Mouse (Mus musculus): ENCODE results near the gene Trip10. TPM values are rescaled to one million over a fixed set of nuclear protein-coding genes. Genes with fewer than 3 reads are reported as not detected.
A peak's percentile ranks its signal among the peaks of the same experiment; 100 is the strongest.

Gene Trip10
- polyA plus RNA-seq (2012; rRNA removed) (4.4 and 6.6 TPM in 2 replicates), polyA plus RNA-seq (2014; fragmentation: Nextera tagmentation; extraction: Ambion mirVana) (5.5 and 6.0 TPM in 2 replicates)

DNA sequence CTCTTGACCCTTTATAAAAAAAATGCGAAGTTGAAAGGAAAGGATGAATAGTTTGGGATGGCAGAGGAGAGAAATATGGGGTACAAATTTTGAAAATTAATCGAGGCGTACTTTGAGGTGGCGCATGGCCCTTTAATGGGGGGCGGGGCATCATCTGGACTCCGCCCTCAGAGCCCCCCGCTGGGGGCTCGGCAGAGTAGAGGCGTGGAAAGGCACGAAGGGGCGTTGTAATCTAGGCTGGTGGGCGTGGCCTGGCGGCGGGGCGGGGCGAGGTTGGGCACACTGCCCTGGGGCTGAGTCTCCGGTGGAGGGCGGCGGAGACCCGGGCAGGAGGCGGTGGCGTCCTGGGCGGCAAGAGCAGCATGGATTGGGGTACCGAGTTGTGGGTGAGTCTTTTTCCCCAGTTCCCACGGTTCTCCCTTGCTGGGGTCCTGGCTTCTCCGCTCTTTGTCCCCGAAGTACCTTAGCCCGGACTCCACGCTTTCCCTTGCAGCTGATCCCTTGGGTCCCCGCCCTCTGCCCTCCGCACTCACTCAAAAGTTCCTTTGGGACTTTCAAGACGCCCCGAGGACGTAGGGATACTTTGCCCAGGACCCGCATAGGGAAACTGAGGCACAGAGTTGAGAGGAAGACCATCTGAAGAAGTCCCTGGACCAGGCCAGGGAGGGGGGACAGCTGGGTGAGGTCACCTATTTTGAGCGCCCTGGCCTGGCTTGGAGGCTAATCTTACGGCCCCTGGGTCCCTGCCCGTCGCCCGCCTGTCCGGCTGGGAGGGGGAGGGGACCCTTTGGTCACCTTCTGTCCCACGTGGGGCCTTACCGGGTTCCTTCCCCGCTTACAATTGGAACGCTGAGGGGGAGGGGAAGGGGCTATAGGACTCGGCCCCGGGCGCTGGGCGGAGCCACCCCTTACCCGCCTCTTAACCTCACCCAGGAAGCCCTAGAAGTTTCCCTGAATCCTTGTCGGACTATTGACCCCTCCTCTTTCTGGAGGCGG is at the start of gene Trip10:
Trip10 (plus strand) TSS at position 270 of the 996 bp plus-strand sequence.
- H3K4me1 ChIP-seq (replicated peaks; ENCODE audit: control insufficient read depth in 2 of 2, insufficient read depth in 2 of 2, low read length in 1 of 2): peaks cover 7 to 14% of the 10 kb centered on the region in 2 experiments
- TF ChIP-seq CTCF (IDR thresholded peaks at IDR 0.05; ENCODE audit: low read depth) (peak; percentile 42), EP300 (IDR thresholded peaks at IDR 0.05; ENCODE audit: low read depth) (no peak)
- H3K9ac ChIP-seq (replicated peaks): peak within 1 kb of the TSS; percentile 70
- peak; percentile 43 for ATAC-seq (ENCODE audit: insufficient read depth)
- under 1% methylated on average over 52 of the region's 52 CpGs for WGBS (ENCODE audit: insufficient replicate concordance)
- H3K27me3 ChIP-seq (ENCODE audit: control insufficient read depth, insufficient read depth, low read length): peaks cover 2% of the 10 kb centered on the region; the same call in 1 of the 2 replicates
- no peaks in the 10 kb centered on the region for H3K36me3 ChIP-seq (replicated peaks; ENCODE audit: control insufficient read depth, insufficient read depth, low read depth)
- peak within 1 kb of the TSS; percentile 70 for H3K27ac ChIP-seq
- peak within 1 kb of the TSS; percentile 82 to 90 for H3K4me3 ChIP-seq (ENCODE audit: insufficient read depth in 1 of 2, low read depth in 2 of 2, low read length in 2 of 2)
- H3K4me2 ChIP-seq (ENCODE audit: low read depth): peak within 1 kb of the TSS; percentile 81
- DNase-seq (ENCODE audit: low read depth in 3 of 3, low spot score in 3 of 3): peak; percentile 73 to 78 (median 75)
- H3K9me3 ChIP-seq (ENCODE audit: control insufficient read depth, low read length): no peaks in the 10 kb centered on the region

DNA sequence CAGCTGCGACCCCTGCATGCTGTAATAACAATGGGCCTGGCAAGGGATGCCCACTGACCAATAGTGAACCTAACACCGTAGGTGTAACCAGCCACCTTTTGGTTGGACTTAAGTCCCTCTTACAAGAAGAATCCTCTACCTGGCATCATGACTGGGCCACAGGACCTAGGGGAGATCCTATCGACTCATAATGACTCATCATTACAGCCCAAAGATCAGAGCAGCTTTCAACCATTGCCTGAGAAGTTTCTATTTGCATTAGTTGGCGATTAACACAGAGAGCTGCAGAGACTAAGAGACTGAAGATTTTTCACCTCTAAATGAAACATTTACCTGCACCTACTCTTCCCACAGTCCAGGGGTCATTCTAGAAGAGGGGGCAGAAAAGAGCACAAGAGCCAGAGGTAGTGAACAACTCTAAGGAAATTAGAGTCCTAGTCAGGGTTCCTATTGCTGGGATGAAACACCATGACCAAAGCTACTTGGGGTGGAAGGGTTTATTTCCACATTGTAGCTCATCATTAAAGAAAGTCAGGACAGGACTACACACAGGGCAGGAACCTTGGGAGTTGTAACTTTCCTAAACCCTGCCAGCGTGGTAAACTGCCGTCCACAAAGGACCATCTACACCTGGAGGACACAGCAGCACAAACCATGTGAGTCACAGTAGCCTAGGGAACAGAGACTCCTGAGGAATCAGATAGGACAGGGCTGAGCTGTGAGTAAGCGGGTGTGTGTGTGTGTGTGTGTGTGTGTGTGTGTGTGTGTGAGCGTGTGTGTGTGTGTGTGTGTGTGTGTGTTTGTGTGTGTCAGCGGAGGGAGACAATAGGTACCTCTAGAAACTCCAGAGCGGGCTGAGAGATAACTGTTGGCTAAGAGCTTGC is 47.2 kb upstream of the Trip10 start:
- 50% methylated on average over 10 of the region's 10 CpGs for WGBS (ENCODE audit: insufficient replicate concordance)
- no peak overlapping the region for H3K9ac ChIP-seq (replicated peaks)
- DNase-seq (ENCODE audit: low read depth in 3 of 3, low spot score in 3 of 3) (peak in 1 of 3 experiments; percentile 11), ATAC-seq (ENCODE audit: insufficient read depth) (peak; percentile 46)
- TF ChIP-seq EP300 (IDR thresholded peaks at IDR 0.05; ENCODE audit: low read depth) (no peak), CTCF (IDR thresholded peaks at IDR 0.05; ENCODE audit: low read depth) (no peak)
- no peak overlapping the region for H3K4me3 ChIP-seq (ENCODE audit: insufficient read depth in 1 of 2, low read depth in 2 of 2, low read length in 2 of 2)
- H3K4me2 ChIP-seq (ENCODE audit: low read depth): no peak overlapping the region
- no peaks in the 10 kb centered on the region; the same call in 1 of the 2 replicates for H3K36me3 ChIP-seq (replicated peaks; ENCODE audit: control insufficient read depth, insufficient read depth, low read depth)
- H3K9me3 ChIP-seq (ENCODE audit: control insufficient read depth, low read length): no peaks in the 10 kb centered on the region
- peaks cover 0 to 5% of the 10 kb centered on the region in 2 experiments; a peak in 2 of 4 replicates for H3K4me1 ChIP-seq (replicated peaks; ENCODE audit: control insufficient read depth in 2 of 2, insufficient read depth in 2 of 2, low read length in 1 of 2)
- H3K27me3 ChIP-seq (ENCODE audit: control insufficient read depth, insufficient read depth, low read length): no peaks in the 10 kb centered on the region
- H3K27ac ChIP-seq: no peak overlapping the region

DNA sequence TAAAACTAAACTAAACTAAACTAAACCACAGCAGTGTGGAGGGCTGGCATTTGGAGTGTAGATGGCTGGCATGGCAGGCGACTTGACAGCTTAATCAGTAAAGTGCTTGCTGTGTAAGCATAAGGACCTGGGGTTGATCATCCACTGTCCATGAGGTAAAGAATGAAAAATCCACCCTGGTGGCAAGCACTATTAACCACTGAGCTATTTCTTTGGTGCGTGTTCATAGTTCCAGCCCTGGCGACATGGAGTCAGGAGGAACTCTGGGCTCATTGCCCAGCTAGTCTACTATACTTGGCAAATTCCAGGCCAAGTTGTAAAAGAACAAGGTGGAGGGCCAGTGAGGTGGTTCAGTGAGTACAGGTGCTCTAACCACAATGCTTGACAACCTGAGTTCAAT is 41.3 kb upstream of the Trip10 start:
- H3K4me1 ChIP-seq (replicated peaks; ENCODE audit: control insufficient read depth in 2 of 2, insufficient read depth in 2 of 2, low read length in 1 of 2): peaks cover 0 to 5% of the 10 kb centered on the region in 2 experiments; a peak in 2 of 4 replicates
- no peak overlapping the region for H3K4me2 ChIP-seq (ENCODE audit: low read depth)
- no peaks in the 10 kb centered on the region for H3K9me3 ChIP-seq (ENCODE audit: control insufficient read depth, low read length)
- no peak for TF ChIP-seq EP300 (IDR thresholded peaks at IDR 0.05; ENCODE audit: low read depth)
- TF ChIP-seq CTCF (IDR thresholded peaks at IDR 0.05; ENCODE audit: low read depth): no peak
- H3K9ac ChIP-seq (replicated peaks): no peak overlapping the region
- H3K36me3 ChIP-seq (replicated peaks; ENCODE audit: control insufficient read depth, insufficient read depth, low read depth): no peaks in the 10 kb centered on the region; the same call in 1 of the 2 replicates
- no peaks in the 10 kb centered on the region for H3K27me3 ChIP-seq (ENCODE audit: control insufficient read depth, insufficient read depth, low read length)
- no peak overlapping the region for H3K27ac ChIP-seq
- no peak overlapping the region for H3K4me3 ChIP-seq (ENCODE audit: insufficient read depth in 1 of 2, low read depth in 2 of 2, low read length in 2 of 2)
- no peak for ATAC-seq (ENCODE audit: insufficient read depth)
- DNase-seq (ENCODE audit: low read depth in 3 of 3, low spot score in 3 of 3): no peak
- WGBS (ENCODE audit: insufficient replicate concordance): 70% methylated on average over 3 of the region's 3 CpGs

DNA sequence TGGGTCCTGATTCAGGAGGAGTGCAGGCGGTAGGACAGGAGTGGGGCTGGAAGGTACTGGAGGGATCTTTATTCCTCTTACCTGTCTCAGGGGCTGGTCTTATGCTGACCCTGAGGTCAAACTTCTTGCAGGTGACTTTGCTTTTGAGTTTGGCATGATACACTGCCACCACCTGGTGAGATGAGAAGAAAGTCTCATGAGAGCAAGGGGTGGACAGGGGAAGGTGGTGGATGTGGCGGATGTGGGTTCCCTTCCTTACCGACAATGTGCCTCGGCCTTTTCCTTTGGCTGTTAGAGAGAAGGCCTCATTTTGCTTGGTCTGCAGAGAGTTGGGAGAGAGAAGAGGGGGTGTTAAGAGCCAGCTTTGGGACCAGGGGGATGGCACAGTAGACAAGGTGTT is 39.9 kb upstream of the Trip10 start:
- Histone ChIP-seq H3K4me2 (ENCODE audit: low read depth) (no peak overlapping the region), H3K4me3 (ENCODE audit: insufficient read depth in 1 of 2, low read depth in 2 of 2, low read length in 2 of 2) (no peak overlapping the region), H3K27ac (no peak overlapping the region), H3K9me3 (ENCODE audit: control insufficient read depth, low read length) (no peaks in the 10 kb centered on the region), H3K9ac (replicated peaks) (no peak overlapping the region), H3K27me3 (ENCODE audit: control insufficient read depth, insufficient read depth, low read length) (no peaks in the 10 kb centered on the region), H3K36me3 (replicated peaks; ENCODE audit: control insufficient read depth, insufficient read depth, low read depth) (no peaks in the 10 kb centered on the region; the same call in 1 of the 2 replicates), H3K4me1 (replicated peaks; ENCODE audit: control insufficient read depth in 2 of 2, insufficient read depth in 2 of 2, low read length in 1 of 2) (peaks cover 0 to under 1% of the 10 kb centered on the region in 2 experiments; a peak in 1 of 4 replicates)
- no peak for ATAC-seq (ENCODE audit: insufficient read depth)
- peak; percentile 20; the same call in 1 of the 2 replicates for TF ChIP-seq CTCF (IDR thresholded peaks at IDR 0.05; ENCODE audit: low read depth)
- no peak for TF ChIP-seq EP300 (IDR thresholded peaks at IDR 0.05; ENCODE audit: low read depth)
- DNase-seq (ENCODE audit: low read depth in 3 of 3, low spot score in 3 of 3): no peak
- 35% methylated on average over 4 of the region's 4 CpGs for WGBS (ENCODE audit: insufficient replicate concordance)
